Mouse (Mus musculus) heart, postnatal 0 days (tissue): ENCODE measurements around the gene Dpp6. TPM values are rescaled to one million over a fixed set of nuclear protein-coding genes. Genes with fewer than 3 reads are reported as not detected.

Source experiments
- ATAC-seq: fragments of 200-750 bp; cut with Nextera tagmentation; 2 replicates; pipeline ENCODE4 v1.8.0; 2017; ENCODE audit warnings: low read depth, moderate number of reproducible peaks, moderate library complexity; ENCODE audit not compliant: insufficient read depth
- DNase-seq: peaks from one replicate; pipeline ENCODE4 v3.0.0-alpha.2; 2016; ENCODE audit warnings: low spot score
- H3K27ac ChIP-seq: fragments of 300-500 bp; sonication (generic); 2 replicates; pipeline ENCODE4 v1.5.1; 2014; ENCODE audit warnings: low read depth, mild to moderate bottlenecking
- H3K27me3 ChIP-seq: fragments of 300-500 bp; sonication (generic); 2 replicates; pipeline ENCODE4 v1.6.1; 2014; ENCODE audit warnings: low read length, mixed read lengths; ENCODE audit not compliant: control insufficient read depth, insufficient read depth
- H3K36me3 ChIP-seq: fragments of 300-500 bp; sonication (generic); replicated peaks from 2 replicates; pipeline ENCODE4 v1.6.1; 2014; ENCODE audit warnings: low read length, mixed read lengths; ENCODE audit not compliant: control insufficient read depth, insufficient read depth
- H3K4me1 ChIP-seq: fragments of 300-500 bp; sonication (generic); 2 replicates; pipeline ENCODE4 v1.6.1; 2014; ENCODE audit warnings: antibody characterized with exemption; ENCODE audit not compliant: control insufficient read depth, insufficient read depth
- H3K4me2 ChIP-seq: fragments of 300-500 bp; sonication (generic); 2 replicates; pipeline ENCODE4 v1.6.1; 2014; ENCODE audit warnings: low read depth, mild to moderate bottlenecking, low read length, moderate library complexity
- H3K4me3 ChIP-seq: fragments of 300-500 bp; sonication (generic); 2 replicates; pipeline ENCODE4 v1.5.1; 2014; ENCODE audit warnings: low read depth, low read length
- H3K9ac ChIP-seq: fragments of 300-500 bp; sonication (generic); replicated peaks from 2 replicates; pipeline ENCODE4 v1.6.1; 2014; ENCODE audit warnings: low read depth, low read length, mixed read lengths
- H3K9me3 ChIP-seq: fragments of 300-500 bp; sonication (generic); replicated peaks from 2 replicates; pipeline ENCODE4 v1.6.1; 2016; ENCODE audit warnings: low read length; ENCODE audit not compliant: control insufficient read depth
- CTCF ChIP-seq: IDR thresholded peaks from 2 replicates; pipeline ENCODE4 v1.5.1; 2016; ENCODE audit warnings: antibody characterized with exemption, control low read depth, low read depth
- EP300 ChIP-seq: IDR thresholded peaks from 2 replicates; pipeline ENCODE4 v1.6.1; 2016; ENCODE audit warnings: antibody characterized with exemption, low read depth
- WGBS: fragments of 180-500 bp; shearing (Covaris S2); extraction: QIAGEN DNeasy Blood & Tissue Kit; methylation state at CpG from one replicate; pipeline ENCODE4 v1.1.7; 2014; 5-methylcytosine and 5-hydroxymethylcytosine counted together
- polyA plus RNA-seq: library from polyadenylated mRNA; unstranded; fragments of >200 nt; fragmentation: Nextera tagmentation; extraction: Ambion mirVana; gene quantifications from 2 replicates; pipeline ENCODE4 v1.2.1, GENCODE M21; 2015
- total RNA-seq: library from RNA; depleted of rRNA; stranded (reverse); fragments of >200 nt; gene quantifications from 2 replicates; pipeline ENCODE4 v1.2.3, GENCODE M21; 2014; ENCODE audit warnings: low replicate concordance

The Dpp6 gene
- total and polyA plus RNA-seq, 2 experiments from 2014 or later: 0.05 TPM; not detected in 1

- no peak overlapping the region for H3K9ac ChIP-seq
- DNase-seq (no peak), ATAC-seq (no peak)
- H3K27me3 ChIP-seq: no peaks in the 10 kb centered on the region
- no peak overlapping the region for H3K4me3 ChIP-seq
- peaks cover 71% of the 10 kb centered on the region for H3K36me3 ChIP-seq
- no peak overlapping the region for H3K27ac ChIP-seq
- H3K9me3 ChIP-seq: no peaks in the 10 kb centered on the region; the same call in 1 of the 2 replicates
- no peak overlapping the region for H3K4me2 ChIP-seq
- TF ChIP-seq EP300: no peak
- TF ChIP-seq CTCF: no peak
- no peaks in the 10 kb centered on the region for H3K4me1 ChIP-seq
- WGBS: 81% methylated on average over 1 of the region's 1 CpGs
Measured at GRCm38 (mm10) chr5:27744944-27745343, 927.9 kb downstream of the Dpp6 start.

GRCm38 (mm10) chr5:27765780-27766179 is 948.8 kb downstream of the Dpp6 start:
- no peak for DNase-seq
- Histone ChIP-seq H3K9me3 (no peaks in the 10 kb centered on the region), H3K4me1 (no peaks in the 10 kb centered on the region), H3K9ac (no peak overlapping the region), H3K27ac (no peak overlapping the region), H3K4me2 (no peak overlapping the region), H3K36me3 (peaks cover 74% of the 10 kb centered on the region), H3K27me3 (no peaks in the 10 kb centered on the region), H3K4me3 (no peak overlapping the region)
- TF ChIP-seq EP300 (no peak), CTCF (no peak)
- 80% methylated on average over 4 of the region's 4 CpGs for WGBS
- ATAC-seq: no peak

GRCm38 (mm10) chr5:27767948-27768347 is 950.9 kb downstream of the Dpp6 start:
- TF ChIP-seq CTCF: no peak
- no peak for TF ChIP-seq EP300
- no peak for DNase-seq
- H3K36me3 ChIP-seq: peaks cover 75% of the 10 kb centered on the region
- H3K4me2 ChIP-seq: no peak overlapping the region
- no peak for ATAC-seq
- H3K27ac ChIP-seq: no peak overlapping the region
- no peak overlapping the region for H3K4me3 ChIP-seq
- H3K4me1 ChIP-seq: no peaks in the 10 kb centered on the region
- no peak overlapping the region for H3K9ac ChIP-seq
- no peaks in the 10 kb centered on the region for H3K27me3 ChIP-seq
- WGBS: 86% methylated on average over 5 of the region's 5 CpGs
- H3K9me3 ChIP-seq: no peaks in the 10 kb centered on the region
